Mouse (Mus musculus): ENCODE measurements around the gene Synj2.

- TF ChIP-seq CTCF (IDR thresholded peaks at IDR 0.05; ENCODE audit: low read depth, low read length) (no peak), POLR2A (IDR thresholded peaks at IDR 0.05; ENCODE audit: insufficient read depth, low read length) (no peak)
Measured at GRCm38 (mm10) chr17:5999039-5999543, 58.0 kb downstream of the Synj2 start.
